Mouse (Mus musculus) stomach, embryonic 16.5 days (tissue): ENCODE data around the gene Mbnl2. TPM values are rescaled to one million over a fixed set of nuclear protein-coding genes. Genes with fewer than 3 reads are reported as not detected.

Source experiments
- ATAC-seq: fragments of 200-750 bp; cut with Nextera tagmentation; 2 replicates; pipeline ENCODE4 v1.8.0; 2017; ENCODE audit warnings: moderate number of reproducible peaks, moderate TSS enrichment; ENCODE audit not compliant: insufficient read depth, low FRiP score
- H3K27ac ChIP-seq: fragments of 300-500 bp; sonication (generic); 2 replicates; pipeline ENCODE4 v1.5.1; 2014; ENCODE audit warnings: low read length
- H3K27me3 ChIP-seq: fragments of 300-500 bp; sonication (generic); 2 replicates; pipeline ENCODE4 v1.6.1; 2014; ENCODE audit warnings: low read length, control low read depth, mixed read lengths; ENCODE audit not compliant: control insufficient read depth, insufficient read depth
- H3K36me3 ChIP-seq: fragments of 300-500 bp; sonication (generic); 2 replicates; pipeline ENCODE4 v1.6.1; 2014; ENCODE audit warnings: low read length; ENCODE audit not compliant: control insufficient read depth, insufficient read depth
- H3K4me1 ChIP-seq: fragments of 300-500 bp; sonication (generic); 2 replicates; pipeline ENCODE4 v1.6.1; 2014; ENCODE audit warnings: low read length, control low read depth, mixed read lengths; ENCODE audit not compliant: control insufficient read depth, insufficient read depth
- H3K4me2 ChIP-seq: fragments of 300-500 bp; sonication (generic); 2 replicates; pipeline ENCODE4 v1.6.1; 2014; ENCODE audit warnings: low read depth, low read length, mixed read lengths
- H3K4me3 ChIP-seq: fragments of 300-500 bp; sonication (generic); replicated peaks from 2 replicates; pipeline ENCODE4 v1.5.1; 2014; ENCODE audit warnings: mild to moderate bottlenecking, low read length
- H3K9ac ChIP-seq: fragments of 300-500 bp; sonication (generic); 2 replicates; pipeline ENCODE4 v1.6.1; 2014; ENCODE audit warnings: low read length
- H3K9me3 ChIP-seq: fragments of 300-500 bp; sonication (generic); replicated peaks from 2 replicates; pipeline ENCODE4 v1.6.1; 2016; ENCODE audit warnings: low read length, control low read depth; ENCODE audit not compliant: control insufficient read depth
- WGBS: fragments of 180-500 bp; shearing (Covaris S2); extraction: QIAGEN DNeasy Blood & Tissue Kit; methylation state at CpG from one replicate; pipeline ENCODE4 v1.1.7; 2014; 5-methylcytosine and 5-hydroxymethylcytosine counted together
- polyA plus RNA-seq: library from polyadenylated mRNA; unstranded; fragments of >200 nt; fragmentation: Nextera tagmentation; extraction: Ambion mirVana; gene quantifications from 2 replicates; pipeline ENCODE4 v1.2.1, GENCODE M21; 2015

The Mbnl2 gene
- polyA plus RNA-seq, 1 experiment from 2014 or later = 131 TPM

DNA sequence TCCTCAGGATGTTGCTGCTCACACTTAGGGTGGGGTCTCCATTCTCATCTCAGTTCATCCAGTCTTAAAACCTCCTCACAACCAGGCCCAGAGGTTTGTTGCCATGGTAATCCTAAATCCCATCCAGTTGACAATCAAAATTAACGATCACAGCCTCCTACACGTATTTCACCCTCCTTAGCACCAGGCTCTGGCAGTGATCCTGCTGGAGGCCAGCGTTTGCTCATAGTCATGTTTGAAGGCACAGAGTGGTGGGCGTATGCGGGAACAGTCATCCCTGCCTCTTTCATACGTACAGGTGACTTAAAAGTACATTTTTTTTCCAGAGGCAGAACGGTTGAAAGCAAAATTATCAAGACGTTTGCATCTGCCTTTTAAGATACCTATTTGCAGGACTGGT is 8.3 kb downstream of the Mbnl2 start:
- 0 out of 2 replicates have a peak, but pooled peaks cover 4% of the 10 kb centered on the region for H3K36me3 ChIP-seq
- H3K27ac ChIP-seq = no peak overlapping the region
- H3K4me2 ChIP-seq = no peak overlapping the region
- no peak overlapping the region for H3K9ac ChIP-seq
- H3K4me1 ChIP-seq = peaks cover 65% of the 10 kb centered on the region
- H3K4me3 ChIP-seq = no peak overlapping the region
- no peaks in the 10 kb centered on the region for H3K9me3 ChIP-seq
- ATAC-seq = no peak
- no peaks in the 10 kb centered on the region for H3K27me3 ChIP-seq
- WGBS = 60% methylated on average over 8 of the region's 8 CpGs

DNA sequence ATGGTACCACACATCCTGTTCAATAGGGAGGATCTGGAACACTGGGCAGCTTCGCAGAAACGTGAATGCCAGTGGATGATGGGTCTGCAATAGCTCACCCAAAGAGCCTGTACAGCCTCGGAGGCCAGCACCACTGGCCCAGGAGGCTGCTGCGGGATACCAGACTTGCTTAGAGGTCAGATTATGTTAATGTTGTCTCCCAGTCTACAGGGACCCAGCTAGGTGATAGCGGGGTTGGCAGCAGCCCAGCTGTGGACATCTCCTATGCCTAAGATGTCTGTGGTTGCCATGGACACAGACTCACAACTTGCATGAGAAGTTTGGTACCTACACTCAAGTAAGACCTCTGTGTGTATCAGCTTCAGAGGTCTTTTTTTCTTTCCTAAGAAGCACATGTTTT is 9.0 kb downstream of the Mbnl2 start:
- H3K4me3 ChIP-seq = no peak overlapping the region
- H3K27ac ChIP-seq = no peak overlapping the region
- H3K4me1 ChIP-seq = peaks cover 62% of the 10 kb centered on the region
- ATAC-seq = no peak
- no peak overlapping the region for H3K9ac ChIP-seq
- H3K4me2 ChIP-seq = no peak overlapping the region
- 0 out of 2 replicates have a peak, but pooled peaks cover 5% of the 10 kb centered on the region for H3K36me3 ChIP-seq
- H3K27me3 ChIP-seq = no peaks in the 10 kb centered on the region
- 83% methylated on average over 5 of the region's 5 CpGs for WGBS
- no peaks in the 10 kb centered on the region for H3K9me3 ChIP-seq

DNA sequence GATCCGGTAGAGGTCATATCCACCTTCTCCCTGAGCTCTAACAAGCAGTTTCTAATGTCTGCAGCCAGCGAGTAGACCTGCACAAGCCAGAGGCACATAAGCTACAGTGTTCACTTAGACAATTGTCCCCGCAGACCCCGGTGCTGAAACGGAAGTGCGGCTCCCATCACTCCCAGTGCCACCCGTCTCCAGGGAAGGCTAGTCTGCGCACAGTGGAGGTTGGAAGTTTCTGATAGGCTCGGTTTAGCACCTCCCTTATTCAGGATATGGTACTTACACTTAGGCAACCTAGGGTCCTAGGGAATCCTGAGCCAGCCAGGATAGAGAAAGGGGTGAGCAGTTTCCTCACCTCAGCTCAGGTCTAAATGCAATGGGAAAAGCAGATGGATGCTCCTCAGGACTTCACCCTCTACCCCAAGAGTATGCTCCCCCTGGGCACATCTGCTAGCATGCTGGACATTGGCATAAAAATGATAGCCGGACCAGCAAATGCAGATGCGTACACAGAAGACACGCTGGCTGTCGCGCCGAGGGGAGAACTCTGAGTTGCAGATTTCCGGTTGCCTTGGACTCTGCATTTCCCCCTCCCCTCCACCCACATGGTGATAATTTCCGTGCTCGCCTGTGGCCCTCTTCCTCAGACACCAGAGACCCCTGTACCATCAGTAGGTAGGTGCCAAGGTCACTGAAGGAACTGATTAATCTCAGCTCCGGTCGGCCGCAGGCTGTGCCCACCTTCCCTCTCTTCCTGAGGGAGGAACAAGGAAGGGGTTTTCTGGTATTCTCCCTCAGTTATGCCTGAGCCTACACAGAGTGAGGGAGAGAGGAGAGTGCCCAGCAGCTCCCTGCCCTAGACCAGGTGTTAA is 11.9 kb downstream of the Mbnl2 start:
- Histone ChIP-seq H3K4me1 (peaks cover 59% of the 10 kb centered on the region), H3K27ac (peak overlapping the region; percentile 24; the same call in 1 of the 2 replicates), H3K27me3 (no peaks in the 10 kb centered on the region), H3K9ac (no peak overlapping the region), H3K9me3 (no peaks in the 10 kb centered on the region), H3K4me2 (no peak overlapping the region), H3K4me3 (no peak overlapping the region), H3K36me3 (0 out of 2 replicates have a peak, but pooled peaks cover 5% of the 10 kb centered on the region)
- 57% methylated on average over 21 of the region's 21 CpGs for WGBS
- ATAC-seq = 0 out of 2 replicates have a peak, but pooled peaks have one; percentile 18

- H3K4me2 ChIP-seq = no peak overlapping the region
- no peak overlapping the region for H3K9ac ChIP-seq
- ATAC-seq = no peak
Measured at GRCm38 (mm10) chr14:120287987-120288275, 12.5 kb downstream of the Mbnl2 start.

DNA sequence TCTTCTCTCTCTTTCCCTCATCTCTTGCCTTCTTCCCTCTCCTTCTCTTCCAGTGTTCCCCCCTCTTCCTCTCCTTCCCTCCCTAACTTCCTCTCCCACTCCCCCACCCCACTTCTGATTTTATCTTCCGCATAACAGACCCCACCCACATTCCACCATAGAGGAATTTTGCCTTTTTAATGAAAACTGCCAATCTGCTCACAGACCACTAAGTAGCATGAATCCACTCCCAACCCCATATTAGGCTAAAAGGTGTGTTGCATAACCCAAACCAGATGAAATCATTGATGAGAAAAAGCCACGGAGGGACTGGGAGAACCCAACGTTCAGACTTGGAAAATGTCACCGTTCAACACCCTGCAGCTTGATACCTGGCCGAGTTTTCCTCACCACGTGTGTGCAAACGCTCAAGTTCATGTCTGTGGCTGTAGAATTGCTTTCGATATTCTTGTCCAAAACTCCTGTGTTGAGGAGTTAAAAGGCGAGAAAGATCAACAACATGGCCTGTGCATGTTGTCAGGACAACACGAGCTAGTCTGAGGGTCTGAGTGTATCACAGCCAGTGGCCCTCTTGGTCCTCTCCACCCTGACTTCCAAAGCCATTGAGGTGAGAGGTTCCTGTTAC is 13.0 kb downstream of the Mbnl2 start:
- H3K27ac ChIP-seq = peak overlapping the region; percentile 68; the same call in 1 of the 2 replicates

More at GRCm38 (mm10) chr14:120287987-120288275, 12.5 kb downstream of the Mbnl2 start:
- Histone ChIP-seq H3K9me3 (no peaks in the 10 kb centered on the region), H3K4me1 (peaks cover 61% of the 10 kb centered on the region), H3K4me3 (no peak overlapping the region), H3K27ac (no peak overlapping the region; the same call in 1 of the 2 replicates), H3K27me3 (no peaks in the 10 kb centered on the region), H3K36me3 (0 out of 2 replicates have a peak, but pooled peaks cover 5% of the 10 kb centered on the region)

GRCm38 (mm10) chr14:120289065-120289464 is 13.6 kb downstream of the Mbnl2 start:
- Histone ChIP-seq H3K4me3 (no peak overlapping the region), H3K27me3 (no peaks in the 10 kb centered on the region), H3K9me3 (no peaks in the 10 kb centered on the region), H3K36me3 (0 out of 2 replicates have a peak, but pooled peaks cover 5% of the 10 kb centered on the region), H3K4me2 (no peak overlapping the region), H3K27ac (peak overlapping the region; percentile 68), H3K4me1 (peaks cover 59% of the 10 kb centered on the region), H3K9ac (0 out of 2 replicates have a peak overlapping the region, but pooled peaks have one; percentile 10)
- ATAC-seq = no peak
- 67% methylated on average over 9 of the region's 9 CpGs for WGBS

More for the DNA sequence above, 13.0 kb downstream of the Mbnl2 start:
- H3K27me3 ChIP-seq = no peaks in the 10 kb centered on the region
- no peak overlapping the region for H3K4me3 ChIP-seq
- ATAC-seq = no peak
- no peak overlapping the region for H3K9ac ChIP-seq
- 0 out of 2 replicates have a peak, but pooled peaks cover 5% of the 10 kb centered on the region for H3K36me3 ChIP-seq
- H3K4me1 ChIP-seq = peaks cover 62% of the 10 kb centered on the region
- no peaks in the 10 kb centered on the region for H3K9me3 ChIP-seq
- 72% methylated on average over 10 of the region's 10 CpGs for WGBS
- H3K4me2 ChIP-seq = no peak overlapping the region

GRCm38 (mm10) chr14:120289528-120289927 is 14.1 kb downstream of the Mbnl2 start:
- Histone ChIP-seq H3K4me3 (no peak overlapping the region), H3K9ac (0 out of 2 replicates have a peak overlapping the region, but pooled peaks have one; percentile 10), H3K36me3 (0 out of 2 replicates have a peak, but pooled peaks cover 5% of the 10 kb centered on the region), H3K27ac (peak overlapping the region; percentile 68), H3K27me3 (no peaks in the 10 kb centered on the region), H3K4me1 (peaks cover 59% of the 10 kb centered on the region), H3K4me2 (no peak overlapping the region), H3K9me3 (no peaks in the 10 kb centered on the region)
- WGBS = 77% methylated on average over 7 of the region's 7 CpGs
- no peak for ATAC-seq

DNA sequence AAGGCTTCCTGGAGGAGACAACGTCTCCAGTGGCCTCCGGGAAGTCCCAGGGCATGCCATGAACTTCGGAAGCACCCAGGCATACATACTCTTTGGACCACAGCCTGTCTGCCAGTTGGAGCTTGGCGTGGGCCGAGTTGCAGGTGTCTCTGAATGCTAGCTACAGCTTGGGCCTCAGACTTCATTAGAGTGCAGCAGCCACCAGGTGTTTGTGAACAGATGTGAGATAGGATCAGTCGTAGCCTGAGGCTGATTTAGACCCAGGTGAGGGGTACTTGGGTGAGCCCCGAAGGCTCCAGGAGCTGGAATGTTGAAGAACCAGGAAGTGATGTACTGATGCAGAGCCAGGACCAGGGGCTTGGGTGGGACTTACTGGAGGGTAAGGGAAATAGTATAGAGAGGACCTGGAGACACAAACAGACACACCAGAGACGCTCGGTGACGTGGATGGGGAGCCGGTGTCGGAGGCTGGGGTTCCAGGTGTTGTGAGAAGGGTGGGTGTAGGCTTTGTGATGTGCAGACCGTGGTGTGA is 15.8 kb downstream of the Mbnl2 start:
- H3K36me3 ChIP-seq = 0 out of 2 replicates have a peak, but pooled peaks cover 5% of the 10 kb centered on the region
- H3K4me2 ChIP-seq = no peak overlapping the region
- H3K9me3 ChIP-seq = no peaks in the 10 kb centered on the region
- no peak for ATAC-seq
- H3K27me3 ChIP-seq = no peaks in the 10 kb centered on the region
- H3K27ac ChIP-seq = 0 out of 2 replicates have a peak overlapping the region, but pooled peaks have one; percentile 4
- H3K9ac ChIP-seq = no peak overlapping the region
- WGBS = 87% methylated on average over 13 of the region's 13 CpGs
- no peak overlapping the region for H3K4me3 ChIP-seq
- peaks cover 57% of the 10 kb centered on the region for H3K4me1 ChIP-seq

- H3K9me3 ChIP-seq = no peaks in the 10 kb centered on the region
- H3K27ac ChIP-seq = peak overlapping the region; percentile 84
- no peak overlapping the region for H3K4me2 ChIP-seq
- H3K27me3 ChIP-seq = no peaks in the 10 kb centered on the region
- H3K4me3 ChIP-seq = no peak overlapping the region
- ATAC-seq = no peak
- WGBS = 64% methylated on average over 5 of the region's 5 CpGs
- H3K36me3 ChIP-seq = 0 out of 2 replicates have a peak, but pooled peaks cover 5% of the 10 kb centered on the region
- no peak overlapping the region for H3K9ac ChIP-seq
- H3K4me1 ChIP-seq = peaks cover 61% of the 10 kb centered on the region
Measured at GRCm38 (mm10) chr14:120292133-120292532, 16.7 kb downstream of the Mbnl2 start.
